Mouse (Mus musculus): ENCODE results near the gene Mrps7. TPM values are rescaled to one million over a fixed set of nuclear protein-coding genes. Genes with fewer than 3 reads are reported as not detected.

The Mrps7 gene
- polyA plus RNA-seq, 1 experiment from 2014 or later: 70.3 TPM

DNA sequence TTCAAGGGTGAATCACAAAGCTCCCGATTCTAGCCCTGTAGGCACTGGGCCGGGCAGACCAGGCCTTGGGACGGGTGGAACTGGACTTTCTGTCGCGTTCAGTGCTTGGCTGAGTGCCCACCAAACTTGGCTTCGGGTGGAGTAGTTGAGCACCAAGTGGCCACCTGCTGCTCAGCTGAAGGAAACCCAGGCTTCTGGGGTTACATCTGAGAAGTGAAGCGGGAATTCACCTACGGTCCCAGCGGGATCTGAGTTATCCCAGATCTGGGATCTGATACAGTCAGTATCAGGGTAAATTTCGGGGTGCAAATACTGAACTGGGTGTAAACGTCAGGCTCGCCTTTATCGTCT is 8.3 kb downstream of the Mrps7 start:
- peak overlapping the region; percentile 70 for H3K4me3 ChIP-seq
- H3K27ac ChIP-seq (replicated peaks): peak overlapping the region; percentile 66
- H3K4me1 ChIP-seq: peaks cover 18% of the 10 kb centered on the region
- WGBS: 2% methylated on average over 13 of the region's 13 CpGs
- no peaks in the 10 kb centered on the region for H3K9me3 ChIP-seq
- no peak; the same call in 1 of the 2 replicates for ATAC-seq (replicated peaks)
- peak overlapping the region; percentile 93 for H3K4me2 ChIP-seq (replicated peaks)
- H3K27me3 ChIP-seq: no peaks in the 10 kb centered on the region
- H3K36me3 ChIP-seq: peaks cover 26% of the 10 kb centered on the region
- H3K9ac ChIP-seq (replicated peaks): peak overlapping the region; percentile 65

DNA sequence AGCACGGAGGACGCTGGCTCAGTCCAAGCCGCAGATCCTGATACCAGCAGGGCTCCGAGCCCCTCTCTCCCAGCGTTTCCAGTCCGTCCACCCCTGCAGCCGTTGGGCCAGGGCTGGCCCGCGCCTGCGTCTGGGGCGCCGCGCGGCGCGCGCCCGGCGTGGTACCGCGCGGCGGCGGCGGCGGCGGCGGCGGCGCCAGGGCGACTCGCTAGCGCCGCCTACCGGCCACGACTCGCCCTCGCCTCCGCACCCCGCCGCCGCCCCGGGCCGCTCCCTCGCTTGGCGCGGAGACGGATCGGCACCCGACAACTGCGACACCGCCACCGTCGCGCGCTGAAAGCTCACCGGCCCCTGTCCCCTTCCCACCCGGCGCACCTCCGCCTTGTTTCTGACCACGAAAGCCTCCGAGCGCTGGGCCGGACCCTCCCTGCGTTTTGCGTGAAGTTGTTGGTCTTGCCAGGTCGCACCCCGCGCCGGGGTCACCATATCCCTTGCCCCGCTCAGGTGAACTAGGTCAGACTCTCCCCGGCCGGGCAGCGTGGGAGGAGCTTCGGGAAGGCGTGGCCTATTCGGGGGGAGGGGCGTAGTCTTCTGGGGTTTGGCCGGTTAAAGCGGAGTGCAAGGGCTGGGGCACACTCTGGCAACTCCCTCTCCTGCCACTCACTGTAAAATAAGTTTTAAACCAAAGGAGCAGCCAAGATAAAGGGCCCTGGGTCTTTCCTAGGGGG is 8.8 kb downstream of the Mrps7 start, which contains the start of gene Mif4gd:
Gene Mif4gd (minus strand): TSS at position 560 of the 728 bp plus-strand sequence.
- WGBS: 1% methylated on average over 67 of the region's 80 CpGs
- H3K9ac ChIP-seq (replicated peaks): peak within 1 kb of the TSS; percentile 65
- H3K36me3 ChIP-seq: peaks cover 21% of the 10 kb centered on the region; the same call in 1 of the 2 replicates
- H3K4me3 ChIP-seq: peak within 1 kb of the TSS; percentile 70
- ATAC-seq (replicated peaks): peak; percentile 75
- peaks cover 18% of the 10 kb centered on the region for H3K4me1 ChIP-seq
- peak within 1 kb of the TSS; percentile 77 for H3K27ac ChIP-seq (replicated peaks)
- no peaks in the 10 kb centered on the region for H3K27me3 ChIP-seq
- H3K9me3 ChIP-seq: no peaks in the 10 kb centered on the region
- peak within 1 kb of the TSS; percentile 93 for H3K4me2 ChIP-seq (replicated peaks)

- Histone ChIP-seq H3K9me3 (no peaks in the 10 kb centered on the region), H3K36me3 (peaks cover 15% of the 10 kb centered on the region; the same call in 1 of the 2 replicates), H3K27ac (replicated peaks) (peak overlapping the region; percentile 77), H3K27me3 (no peaks in the 10 kb centered on the region), H3K4me2 (replicated peaks) (peak overlapping the region; percentile 93), H3K9ac (replicated peaks) (peak overlapping the region; percentile 65), H3K4me3 (peak overlapping the region; percentile 70), H3K4me1 (peaks cover 18% of the 10 kb centered on the region)
- no peak for ATAC-seq (replicated peaks)
- WGBS: 0% methylated on average over 16 of the region's 16 CpGs
These were observed 9.6 kb downstream of the Mrps7 start for GRCm38 (mm10) chr11:115613138-115613945.

DNA sequence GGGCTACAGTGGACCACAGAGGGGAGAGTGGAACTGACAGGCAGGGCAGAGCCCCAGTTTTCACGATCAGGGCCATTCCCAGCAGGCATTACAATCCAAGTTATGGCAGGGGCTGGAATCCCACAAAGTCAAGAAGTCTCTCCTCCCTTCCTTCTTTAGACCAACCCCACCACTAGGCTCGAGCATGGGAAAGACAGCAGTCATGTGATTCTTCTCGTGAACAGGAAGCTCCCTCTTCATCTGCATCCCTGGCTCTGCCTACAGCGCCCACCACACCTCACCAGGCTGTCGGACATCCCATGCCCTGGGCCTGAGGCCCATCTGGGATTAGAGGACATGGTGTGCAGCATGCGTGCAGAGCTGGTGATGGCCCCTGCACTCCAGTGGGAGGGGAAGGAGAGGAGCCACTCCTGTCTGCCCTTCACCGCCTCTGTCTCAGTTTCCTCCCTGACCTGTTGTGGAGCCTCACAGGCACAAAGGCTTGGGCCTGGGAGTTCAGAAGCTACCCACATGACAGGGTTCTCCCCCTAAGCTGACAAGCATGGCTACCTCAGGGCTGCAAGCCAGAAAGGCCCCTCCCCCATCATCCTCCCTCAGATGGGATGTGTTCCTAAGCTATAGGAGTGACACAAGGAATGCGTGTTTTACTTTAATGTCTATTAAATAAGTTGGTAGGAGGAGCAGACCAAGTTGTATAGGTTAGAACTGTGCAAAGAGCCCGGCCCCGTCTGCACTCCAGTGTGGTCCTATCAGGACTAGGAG is 10.8 kb downstream of the Mrps7 start:
- ATAC-seq (replicated peaks): no peak
- 85% methylated on average over 10 of the region's 10 CpGs for WGBS
- no peaks in the 10 kb centered on the region for H3K27me3 ChIP-seq
- no peak overlapping the region for H3K4me3 ChIP-seq
- no peak overlapping the region for H3K27ac ChIP-seq (replicated peaks)
- H3K9me3 ChIP-seq: no peaks in the 10 kb centered on the region
- no peak overlapping the region for H3K4me2 ChIP-seq (replicated peaks)
- peaks cover 13% of the 10 kb centered on the region; the same call in 1 of the 2 replicates for H3K36me3 ChIP-seq
- peaks cover 18% of the 10 kb centered on the region for H3K4me1 ChIP-seq
- no peak overlapping the region for H3K9ac ChIP-seq (replicated peaks)

DNA sequence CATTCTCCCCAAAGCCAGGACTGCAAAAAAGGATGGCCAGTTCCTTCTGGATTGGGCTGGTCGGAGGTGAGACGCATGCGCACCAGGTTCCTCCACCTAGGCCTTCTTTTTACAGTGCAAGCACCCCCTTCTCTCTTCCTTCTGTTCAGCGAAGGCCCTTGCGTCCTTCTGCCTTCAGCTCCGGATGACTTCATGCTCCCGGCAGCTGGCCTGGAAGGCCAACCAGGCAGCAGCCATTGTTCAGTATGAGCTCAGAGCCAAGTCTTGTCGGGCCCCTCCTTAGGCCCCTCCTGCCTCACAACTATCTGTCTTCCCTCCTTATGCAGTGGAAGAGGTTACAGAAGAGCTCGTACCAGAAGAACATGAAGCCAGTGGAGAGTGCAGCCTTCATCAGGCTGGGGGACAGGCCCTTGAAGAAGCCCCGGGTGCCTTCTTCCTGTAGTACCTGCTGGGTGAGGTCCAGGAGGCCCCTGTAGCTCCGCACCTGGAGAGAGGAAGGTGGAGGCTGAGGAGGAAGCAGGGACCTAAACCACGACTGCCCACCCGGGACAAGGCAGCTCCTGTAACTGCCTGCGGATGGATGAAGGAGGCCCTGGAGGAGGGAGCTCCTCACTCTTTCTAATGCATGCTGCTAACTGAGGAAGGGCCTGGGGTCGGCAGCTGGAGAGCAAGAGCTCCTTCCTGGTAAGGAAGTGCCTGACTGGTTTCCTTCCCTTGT is 11.5 kb downstream of the Mrps7 start:
- Histone ChIP-seq H3K27me3 (no peaks in the 10 kb centered on the region), H3K9me3 (no peaks in the 10 kb centered on the region), H3K9ac (replicated peaks) (no peak overlapping the region), H3K4me2 (replicated peaks) (no peak overlapping the region), H3K4me3 (no peak overlapping the region), H3K27ac (replicated peaks) (no peak overlapping the region), H3K4me1 (peaks cover 18% of the 10 kb centered on the region), H3K36me3 (peaks cover 13% of the 10 kb centered on the region; the same call in 1 of the 2 replicates)
- no peak for ATAC-seq (replicated peaks)
- 86% methylated on average over 15 of the region's 15 CpGs for WGBS

DNA sequence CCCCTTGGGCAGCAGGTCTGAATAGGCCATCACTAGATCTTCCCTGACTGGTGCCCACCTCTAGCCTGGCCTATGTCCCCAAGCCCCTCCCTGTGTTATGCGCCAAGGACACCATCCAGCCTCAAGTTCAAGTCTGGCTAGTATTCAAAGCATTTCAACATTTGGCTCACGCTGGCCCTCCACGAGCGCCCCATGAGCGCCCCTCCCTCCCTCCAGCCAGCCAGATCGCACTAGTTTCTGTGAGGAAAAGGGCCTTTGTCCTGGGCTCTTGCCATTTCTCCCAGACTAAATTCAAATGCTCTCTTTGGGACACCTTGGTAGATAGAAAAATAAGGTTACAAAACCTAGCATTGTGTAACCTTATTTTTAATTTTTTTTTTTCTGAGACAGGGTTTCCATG is 12.2 kb downstream of the Mrps7 start:
- Histone ChIP-seq H3K9ac (replicated peaks) (no peak overlapping the region), H3K4me3 (no peak overlapping the region), H3K27ac (replicated peaks) (no peak overlapping the region), H3K27me3 (no peaks in the 10 kb centered on the region), H3K4me1 (peaks cover 18% of the 10 kb centered on the region), H3K4me2 (replicated peaks) (no peak overlapping the region), H3K9me3 (no peaks in the 10 kb centered on the region), H3K36me3 (peaks cover 18% of the 10 kb centered on the region)
- WGBS: 86% methylated on average over 6 of the region's 6 CpGs
- ATAC-seq (replicated peaks): no peak

- H3K4me3 ChIP-seq: no peak overlapping the region
- peaks cover 18% of the 10 kb centered on the region for H3K36me3 ChIP-seq
- no peak overlapping the region for H3K4me2 ChIP-seq (replicated peaks)
- WGBS: 95% methylated on average over 7 of the region's 7 CpGs
- peaks cover 18% of the 10 kb centered on the region for H3K4me1 ChIP-seq
- no peak for ATAC-seq (replicated peaks)
- no peaks in the 10 kb centered on the region for H3K9me3 ChIP-seq
- no peak overlapping the region for H3K9ac ChIP-seq (replicated peaks)
- H3K27me3 ChIP-seq: no peaks in the 10 kb centered on the region
- H3K27ac ChIP-seq (replicated peaks): no peak overlapping the region
These were observed 12.6 kb downstream of the Mrps7 start for GRCm38 (mm10) chr11:115616371-115616770.

DNA sequence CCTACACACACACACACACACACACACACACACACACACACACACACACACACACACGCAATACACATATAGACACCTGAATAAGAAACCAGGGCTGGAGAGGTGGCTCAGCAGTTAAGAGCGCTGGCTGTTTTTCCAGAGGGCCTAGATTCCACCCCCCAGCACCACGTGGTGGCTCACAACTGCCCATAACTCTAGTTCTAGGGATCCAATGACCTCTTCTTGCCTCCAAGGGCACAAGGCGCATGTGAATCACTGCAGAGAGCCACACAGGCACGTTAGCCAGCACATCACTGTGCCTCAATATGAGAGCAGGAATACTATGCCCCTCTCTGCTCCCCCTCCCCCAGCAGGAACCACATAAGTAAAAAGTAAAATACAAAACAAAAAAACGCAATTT is 13.2 kb downstream of the Mrps7 start:
- ATAC-seq (replicated peaks): no peak
- Histone ChIP-seq H3K27me3 (no peaks in the 10 kb centered on the region), H3K9ac (replicated peaks) (no peak overlapping the region), H3K36me3 (peaks cover 18% of the 10 kb centered on the region), H3K27ac (replicated peaks) (no peak overlapping the region), H3K4me2 (replicated peaks) (no peak overlapping the region), H3K9me3 (no peaks in the 10 kb centered on the region), H3K4me3 (no peak overlapping the region), H3K4me1 (peaks cover 14% of the 10 kb centered on the region)
- WGBS: 88% methylated on average over 6 of the region's 6 CpGs

DNA sequence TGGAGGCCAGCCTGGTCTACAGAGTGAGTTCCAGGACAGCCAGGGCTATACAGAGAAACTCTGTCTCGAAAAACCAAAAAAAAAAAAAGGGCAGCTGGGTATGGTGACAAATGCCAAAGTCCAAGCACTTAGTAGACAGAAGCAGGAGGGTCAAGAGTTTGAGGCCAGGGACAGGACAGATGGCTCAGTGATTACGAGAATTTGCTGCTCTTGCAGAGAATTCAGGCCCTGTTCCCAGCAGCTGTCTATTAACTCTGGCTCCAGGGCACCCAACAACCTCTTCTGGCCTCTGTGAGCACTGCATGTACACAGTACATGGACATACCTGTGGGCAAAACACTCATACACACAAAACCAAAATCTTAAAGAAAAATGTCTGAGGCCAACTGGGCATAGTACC is 14.3 kb downstream of the Mrps7 start:
- ATAC-seq (replicated peaks): no peak
- H3K27ac ChIP-seq (replicated peaks): no peak overlapping the region
- H3K4me3 ChIP-seq: no peak overlapping the region
- 76% methylated on average over 2 of the region's 2 CpGs for WGBS
- no peaks in the 10 kb centered on the region for H3K9me3 ChIP-seq
- no peak overlapping the region for H3K4me2 ChIP-seq (replicated peaks)
- H3K4me1 ChIP-seq: peaks cover 6% of the 10 kb centered on the region
- no peak overlapping the region for H3K9ac ChIP-seq (replicated peaks)
- no peaks in the 10 kb centered on the region for H3K27me3 ChIP-seq
- peaks cover 28% of the 10 kb centered on the region for H3K36me3 ChIP-seq

- H3K4me2 ChIP-seq (replicated peaks): no peak overlapping the region
- H3K4me3 ChIP-seq: no peak overlapping the region
- WGBS: 85% methylated on average over 16 of the region's 16 CpGs
- H3K27ac ChIP-seq (replicated peaks): no peak overlapping the region
- H3K9ac ChIP-seq (replicated peaks): no peak overlapping the region
- no peaks in the 10 kb centered on the region for H3K4me1 ChIP-seq
- H3K36me3 ChIP-seq: peaks cover 29% of the 10 kb centered on the region
- H3K9me3 ChIP-seq: no peaks in the 10 kb centered on the region
- no peaks in the 10 kb centered on the region for H3K27me3 ChIP-seq
- no peak for ATAC-seq (replicated peaks)
These were observed 15.2 kb downstream of the Mrps7 start for GRCm38 (mm10) chr11:115618732-115619516.

GRCm38 (mm10) chr11:115619949-115620348 is 16.2 kb downstream of the Mrps7 start:
- WGBS: 95% methylated on average over 7 of the region's 7 CpGs
- Histone ChIP-seq H3K4me2 (replicated peaks) (no peak overlapping the region), H3K27ac (replicated peaks) (no peak overlapping the region), H3K27me3 (no peaks in the 10 kb centered on the region), H3K4me1 (no peaks in the 10 kb centered on the region), H3K36me3 (peaks cover 28% of the 10 kb centered on the region), H3K9ac (replicated peaks) (no peak overlapping the region), H3K4me3 (no peak overlapping the region), H3K9me3 (no peaks in the 10 kb centered on the region)
- no peak for ATAC-seq (replicated peaks)
